Mouse (Mus musculus): ENCODE measurements around the gene Gm12355. TPM values are rescaled to one million over a fixed set of nuclear protein-coding genes. Genes with fewer than 3 reads are reported as not detected.

Gene Gm12355
- polyA plus RNA-seq, 1 experiment from 2014 or later, result 5.0 TPM

DNA sequence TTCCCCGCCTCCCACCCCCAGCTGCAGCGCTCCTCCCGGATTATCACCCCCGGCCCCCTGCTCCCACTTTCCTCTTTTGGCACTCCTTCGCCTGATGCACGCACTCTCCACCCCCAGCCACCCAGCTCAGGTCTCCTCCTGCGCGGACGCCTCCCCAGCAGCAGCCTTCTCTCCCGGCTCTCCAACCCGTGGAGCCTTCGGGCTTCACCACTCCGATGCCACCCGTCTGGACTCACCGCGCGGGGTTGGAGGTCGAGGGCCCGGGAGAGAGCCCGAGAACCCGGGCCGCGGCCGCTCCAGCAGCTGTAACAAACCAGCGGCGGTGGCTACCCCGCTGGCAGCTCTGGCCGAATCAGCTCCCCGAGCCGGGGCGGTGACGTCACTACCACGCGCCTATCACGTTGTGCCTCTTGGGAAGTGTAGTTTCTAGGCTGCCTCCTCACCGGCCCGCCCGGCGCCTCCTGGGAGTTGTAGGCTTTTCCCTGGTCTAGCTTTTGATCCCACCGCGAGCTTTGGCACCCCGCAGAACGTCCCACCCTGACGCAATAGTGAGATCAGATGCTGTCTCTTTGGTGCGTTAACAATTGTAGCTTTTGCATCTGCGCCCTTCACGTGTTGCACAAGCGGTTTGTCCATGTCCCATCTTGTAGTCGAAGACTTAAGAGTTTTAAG is 38.4 kb downstream of the Gm12355 start, which contains the start of gene Ormdl3:
Gene Ormdl3, minus strand, starts transcription at position 477 of the 672 bp plus-strand sequence.
- Histone ChIP-seq H3K4me1 (peaks cover 40% of the 10 kb centered on the region), H3K36me3 (peaks cover 14% of the 10 kb centered on the region), H3K9me3 (no peaks in the 10 kb centered on the region), H3K27me3 (replicated peaks) (no peaks in the 10 kb centered on the region), H3K9ac (peak within 1 kb of the TSS; percentile 67), H3K4me3 (replicated peaks) (peak within 1 kb of the TSS; percentile 80), H3K4me2 (peak within 1 kb of the TSS; percentile 91), H3K27ac (peak within 1 kb of the TSS; percentile 93)
- WGBS, result under 1% methylated on average over 48 of the region's 49 CpGs
- peak; percentile 90 for ATAC-seq (ENCODE audit: insufficient read depth, low FRiP score, low read depth)

DNA sequence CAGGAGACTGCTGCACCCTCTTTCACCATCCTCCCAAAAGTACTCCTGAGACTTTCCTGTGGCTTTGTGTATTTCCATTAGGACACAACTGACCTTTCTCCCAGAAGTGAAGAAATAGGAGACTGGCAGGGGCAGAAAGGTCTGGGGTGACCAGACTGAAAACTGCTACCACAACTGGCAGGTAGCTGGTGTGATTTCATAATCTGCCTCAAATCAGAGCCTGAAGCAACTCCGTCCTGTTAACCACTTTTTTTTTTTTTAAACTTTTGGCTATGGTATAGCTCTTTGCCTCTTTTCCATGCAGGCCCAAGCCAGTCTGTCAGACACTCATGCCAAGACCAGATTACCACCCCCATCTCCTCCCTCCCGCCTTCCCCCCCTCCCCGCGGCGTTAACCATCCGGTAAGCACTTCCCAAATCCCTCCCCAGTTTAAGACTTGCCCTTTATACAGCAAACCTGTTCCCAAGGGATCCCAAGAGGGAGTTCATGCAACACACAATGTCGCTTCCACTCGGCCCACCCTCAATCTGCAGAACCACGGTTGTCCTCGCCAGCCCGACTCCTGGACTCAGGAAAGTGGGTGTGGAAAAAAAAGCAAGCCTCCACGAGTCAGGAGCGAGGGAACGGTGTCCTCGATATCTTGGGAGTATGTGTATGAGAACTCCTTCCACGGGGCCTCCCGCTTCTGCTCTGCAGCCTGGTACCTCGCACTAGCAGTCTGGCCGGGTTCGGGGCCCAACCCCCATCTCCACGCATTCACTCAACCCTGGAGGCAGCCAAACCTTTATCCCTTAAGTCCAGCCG is 39.2 kb downstream of the Gm12355 start:
- ATAC-seq (ENCODE audit: insufficient read depth, low FRiP score, low read depth), result peak; percentile 1; the same call in 1 of the 2 replicates
- WGBS, result 2% methylated on average over 22 of the region's 22 CpGs
- Histone ChIP-seq H3K4me1 (peaks cover 40% of the 10 kb centered on the region), H3K27ac (peak overlapping the region; percentile 72), H3K36me3 (peaks cover 17% of the 10 kb centered on the region), H3K9ac (peak overlapping the region; percentile 67), H3K9me3 (no peaks in the 10 kb centered on the region), H3K4me3 (replicated peaks) (peak overlapping the region; percentile 80), H3K4me2 (peak overlapping the region; percentile 91), H3K27me3 (replicated peaks) (no peaks in the 10 kb centered on the region)

GRCm38 (mm10) chr11:98584629-98585177 is 40.8 kb downstream of the Gm12355 start:
- Histone ChIP-seq H3K27me3 (replicated peaks) (no peaks in the 10 kb centered on the region), H3K36me3 (peaks cover 17% of the 10 kb centered on the region), H3K9ac (no peak overlapping the region), H3K4me3 (replicated peaks) (no peak overlapping the region), H3K4me1 (peaks cover 36% of the 10 kb centered on the region), H3K9me3 (no peaks in the 10 kb centered on the region), H3K4me2 (peak overlapping the region; percentile 10; the same call in 1 of the 2 replicates), H3K27ac (no peak overlapping the region)
- ATAC-seq (ENCODE audit: insufficient read depth, low FRiP score, low read depth), result no peak
- WGBS, result 87% methylated on average over 6 of the region's 6 CpGs

GRCm38 (mm10) chr11:98584146-98584545 is 41.3 kb downstream of the Gm12355 start:
- WGBS, result 43% methylated on average over 1 of the region's 1 CpGs
- no peak overlapping the region for H3K27ac ChIP-seq
- peaks cover 36% of the 10 kb centered on the region for H3K4me1 ChIP-seq
- no peak overlapping the region for H3K4me2 ChIP-seq
- H3K9ac ChIP-seq, result no peak overlapping the region
- ATAC-seq (ENCODE audit: insufficient read depth, low FRiP score, low read depth), result no peak
- H3K27me3 ChIP-seq (replicated peaks), result no peaks in the 10 kb centered on the region
- peaks cover 17% of the 10 kb centered on the region for H3K36me3 ChIP-seq
- H3K4me3 ChIP-seq (replicated peaks), result no peak overlapping the region
- no peaks in the 10 kb centered on the region for H3K9me3 ChIP-seq

DNA sequence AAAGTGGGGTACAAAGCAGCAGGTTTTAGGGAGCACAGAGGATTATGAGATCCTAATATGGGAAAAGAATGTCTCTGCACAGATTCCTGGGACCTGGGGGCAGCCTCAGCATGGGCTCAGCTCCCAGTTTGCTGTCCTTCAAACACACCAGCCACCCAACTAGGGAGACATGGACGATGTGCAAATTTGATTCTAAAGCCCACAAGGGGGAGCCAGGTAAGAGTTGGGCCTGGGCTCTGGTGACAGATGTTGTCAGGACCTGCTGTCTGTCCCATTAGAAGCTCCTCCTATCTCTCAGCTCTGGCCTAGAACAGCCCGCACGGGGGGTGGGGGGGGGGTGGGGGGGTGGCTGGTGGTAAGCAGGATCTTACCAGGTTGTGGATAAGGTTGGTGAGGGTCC is 41.9 kb downstream of the Gm12355 start:
- Histone ChIP-seq H3K9ac (no peak overlapping the region), H3K36me3 (peaks cover 17% of the 10 kb centered on the region), H3K4me2 (no peak overlapping the region), H3K27ac (no peak overlapping the region), H3K27me3 (replicated peaks) (no peaks in the 10 kb centered on the region), H3K4me3 (replicated peaks) (no peak overlapping the region), H3K4me1 (peaks cover 31% of the 10 kb centered on the region), H3K9me3 (no peaks in the 10 kb centered on the region)
- WGBS, result 23% methylated on average over 3 of the region's 3 CpGs
- no peak for ATAC-seq (ENCODE audit: insufficient read depth, low FRiP score, low read depth)

DNA sequence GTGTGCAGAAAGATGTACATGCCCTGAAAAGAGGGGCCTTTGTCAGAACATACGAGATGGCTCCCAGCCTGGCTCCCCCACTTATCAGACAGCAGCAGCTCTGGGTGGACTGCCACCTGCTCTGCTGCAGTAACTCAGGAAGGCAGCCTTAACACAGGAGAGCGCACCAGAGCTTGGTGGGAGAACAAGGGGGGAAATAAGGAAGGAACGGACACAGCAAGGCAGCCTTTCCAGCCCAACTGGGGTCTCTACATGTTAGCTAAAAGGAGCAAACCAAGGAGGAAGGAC is 42.3 kb downstream of the Gm12355 start:
- Histone ChIP-seq H3K9ac (no peak overlapping the region), H3K4me1 (peaks cover 28% of the 10 kb centered on the region), H3K9me3 (no peaks in the 10 kb centered on the region), H3K4me2 (no peak overlapping the region), H3K27ac (no peak overlapping the region), H3K4me3 (replicated peaks) (no peak overlapping the region), H3K36me3 (peaks cover 17% of the 10 kb centered on the region), H3K27me3 (replicated peaks) (no peaks in the 10 kb centered on the region)
- 79% methylated on average over 3 of the region's 3 CpGs for WGBS
- ATAC-seq (ENCODE audit: insufficient read depth, low FRiP score, low read depth), result peak; percentile 41; the same call in 1 of the 2 replicates

DNA sequence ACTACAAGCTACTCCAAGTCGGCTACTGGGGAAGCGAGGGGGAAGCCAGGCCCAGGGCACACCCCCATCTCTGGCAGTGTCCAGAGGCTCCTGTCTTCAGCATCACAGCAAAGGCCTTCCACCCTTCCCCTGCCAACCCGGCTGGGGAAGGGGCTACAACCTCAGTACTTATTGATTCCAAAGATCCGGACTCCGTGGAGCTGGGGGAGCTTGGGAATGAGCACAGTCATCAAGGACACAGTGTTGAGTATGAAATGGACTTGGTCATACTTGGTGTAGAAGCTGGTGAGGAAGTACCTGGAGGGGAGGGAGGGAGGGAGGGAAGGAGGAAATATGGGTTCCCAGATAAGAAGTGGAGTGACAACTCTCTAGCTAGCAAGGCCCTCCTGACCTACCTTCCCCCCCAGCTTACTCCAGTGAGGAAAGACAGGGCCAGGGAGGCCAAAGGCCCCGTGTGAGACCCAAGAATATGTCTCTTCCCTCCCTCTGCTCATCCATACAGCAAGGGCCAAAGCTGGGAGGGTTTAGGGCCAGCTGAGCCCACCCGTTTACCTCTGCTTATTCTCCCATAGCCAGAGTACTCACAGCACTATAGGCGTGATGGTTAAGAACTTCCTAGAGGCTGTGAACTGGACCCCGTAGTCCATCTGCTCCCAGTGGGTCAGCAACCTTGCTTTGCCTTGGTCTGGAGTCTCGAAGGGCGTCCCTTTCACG is 42.8 kb downstream of the Gm12355 start:
- peaks cover 17% of the 10 kb centered on the region for H3K36me3 ChIP-seq
- no peaks in the 10 kb centered on the region for H3K27me3 ChIP-seq (replicated peaks)
- no peak overlapping the region for H3K4me2 ChIP-seq
- peaks cover 24% of the 10 kb centered on the region for H3K4me1 ChIP-seq
- WGBS, result 80% methylated on average over 12 of the region's 12 CpGs
- H3K9me3 ChIP-seq, result no peaks in the 10 kb centered on the region
- H3K27ac ChIP-seq, result no peak overlapping the region
- peak; percentile 48; the same call in 1 of the 2 replicates for ATAC-seq (ENCODE audit: insufficient read depth, low FRiP score, low read depth)
- H3K4me3 ChIP-seq (replicated peaks), result no peak overlapping the region
- H3K9ac ChIP-seq, result no peak overlapping the region

GRCm38 (mm10) chr11:98582030-98582388 is 43.5 kb downstream of the Gm12355 start:
- 81% methylated on average over 8 of the region's 8 CpGs for WGBS
- no peak overlapping the region for H3K4me2 ChIP-seq

DNA sequence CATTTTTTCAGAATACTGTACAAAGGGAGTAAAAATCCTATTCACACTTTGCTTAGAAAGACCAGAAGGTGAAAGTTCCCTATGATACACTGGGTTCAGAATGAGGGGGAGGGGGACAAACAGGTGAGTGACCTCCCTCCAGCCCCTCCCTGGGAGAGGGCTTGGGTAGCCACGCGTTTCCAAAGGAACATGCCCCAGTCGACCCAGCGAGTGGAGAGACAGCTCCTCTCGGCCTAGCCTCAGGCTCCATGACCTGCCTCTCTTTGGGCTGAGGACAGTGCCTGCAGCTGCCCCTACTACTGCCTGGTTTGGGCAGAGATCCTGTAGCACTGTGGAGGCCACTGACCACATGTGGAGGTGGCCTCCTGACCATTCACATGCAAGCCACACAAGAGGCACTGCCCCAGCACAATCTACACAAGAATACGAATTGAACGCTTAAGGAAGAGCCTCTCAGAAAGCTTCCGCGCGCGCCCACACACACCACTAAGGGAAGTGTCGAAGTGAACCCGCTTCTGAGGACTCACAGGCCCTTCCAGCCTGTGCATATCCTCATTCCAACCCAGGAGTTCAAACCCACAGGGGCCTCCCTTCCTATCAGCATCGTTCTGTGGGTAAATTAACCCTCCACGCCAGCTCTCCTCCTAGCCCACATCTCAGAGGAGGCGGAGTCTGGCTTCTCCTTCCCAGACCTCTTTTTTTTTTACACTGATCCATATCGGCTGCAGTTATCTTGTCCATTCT is 44.0 kb downstream of the Gm12355 start:
- H3K36me3 ChIP-seq, result peaks cover 17% of the 10 kb centered on the region
- 65% methylated on average over 17 of the region's 17 CpGs for WGBS
- H3K27ac ChIP-seq, result no peak overlapping the region
- 0 out of 2 replicates have a peak, but pooled peaks have one; percentile 5 for ATAC-seq (ENCODE audit: insufficient read depth, low FRiP score, low read depth)
- H3K4me3 ChIP-seq (replicated peaks), result no peak overlapping the region
- H3K4me2 ChIP-seq, result no peak overlapping the region
- peaks cover 19% of the 10 kb centered on the region for H3K4me1 ChIP-seq
- no peak overlapping the region for H3K9ac ChIP-seq
- no peaks in the 10 kb centered on the region for H3K27me3 ChIP-seq (replicated peaks)
- no peaks in the 10 kb centered on the region for H3K9me3 ChIP-seq

More at GRCm38 (mm10) chr11:98582030-98582388, 43.5 kb downstream of the Gm12355 start:
- peaks cover 19% of the 10 kb centered on the region for H3K4me1 ChIP-seq
- H3K36me3 ChIP-seq, result peaks cover 17% of the 10 kb centered on the region
- H3K9me3 ChIP-seq, result no peaks in the 10 kb centered on the region
- H3K4me3 ChIP-seq (replicated peaks), result no peak overlapping the region
- no peak overlapping the region for H3K9ac ChIP-seq
- no peaks in the 10 kb centered on the region for H3K27me3 ChIP-seq (replicated peaks)
- no peak for ATAC-seq (ENCODE audit: insufficient read depth, low FRiP score, low read depth)
- no peak overlapping the region for H3K27ac ChIP-seq

- Histone ChIP-seq H3K9me3 (no peaks in the 10 kb centered on the region), H3K27ac (no peak overlapping the region), H3K9ac (no peak overlapping the region), H3K27me3 (replicated peaks) (no peaks in the 10 kb centered on the region), H3K4me3 (replicated peaks) (no peak overlapping the region), H3K36me3 (peaks cover 17% of the 10 kb centered on the region), H3K4me1 (peaks cover 9% of the 10 kb centered on the region), H3K4me2 (no peak overlapping the region)
- WGBS, result 58% methylated on average over 16 of the region's 16 CpGs
- peak; percentile 69 for ATAC-seq (ENCODE audit: insufficient read depth, low FRiP score, low read depth)
Observed at GRCm38 (mm10) chr11:98580301-98581121, 45.0 kb downstream of the Gm12355 start.
